Mouse (Mus musculus): Measurements from ENCODE around the gene Anks4b.

The Anks4b gene

DNA sequence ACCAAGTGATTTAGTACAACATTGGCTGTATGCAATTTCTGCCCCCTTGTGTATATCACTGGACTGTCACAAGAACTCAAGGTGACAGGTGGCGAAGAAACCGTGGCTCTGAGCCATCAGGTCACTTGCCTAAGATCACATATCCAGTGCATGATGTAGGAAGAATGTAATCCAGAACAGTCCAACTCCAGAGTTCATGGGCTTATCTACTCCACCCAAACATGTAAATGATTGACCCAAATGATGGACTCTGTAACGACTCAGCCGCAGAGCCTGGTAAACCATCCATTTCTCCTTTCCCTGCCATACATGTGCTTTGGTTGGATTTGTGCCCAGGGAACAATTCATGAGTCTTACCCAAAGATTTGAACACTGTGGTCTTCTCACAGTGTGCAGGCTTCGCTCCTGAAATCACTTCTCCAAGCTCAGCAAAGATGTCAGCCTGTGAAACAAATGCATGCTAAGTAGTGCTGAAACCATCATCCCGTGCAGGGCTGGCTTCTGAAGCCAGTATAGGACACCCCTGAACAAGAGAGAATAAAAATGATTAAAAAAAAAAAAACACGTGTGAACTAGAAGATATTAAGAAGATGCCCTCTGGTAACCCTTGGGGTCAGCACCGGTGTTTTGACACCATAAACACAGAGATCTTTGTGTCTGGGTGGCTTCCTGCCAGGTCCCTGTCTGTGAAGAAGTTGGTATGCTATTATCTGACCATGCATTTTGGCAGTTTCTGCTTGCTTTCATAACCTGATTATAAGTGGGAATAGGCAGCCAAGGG is 15.9 kb downstream of the Anks4b start:
- peak; percentile 76 to 88 for DNase-seq

DNA sequence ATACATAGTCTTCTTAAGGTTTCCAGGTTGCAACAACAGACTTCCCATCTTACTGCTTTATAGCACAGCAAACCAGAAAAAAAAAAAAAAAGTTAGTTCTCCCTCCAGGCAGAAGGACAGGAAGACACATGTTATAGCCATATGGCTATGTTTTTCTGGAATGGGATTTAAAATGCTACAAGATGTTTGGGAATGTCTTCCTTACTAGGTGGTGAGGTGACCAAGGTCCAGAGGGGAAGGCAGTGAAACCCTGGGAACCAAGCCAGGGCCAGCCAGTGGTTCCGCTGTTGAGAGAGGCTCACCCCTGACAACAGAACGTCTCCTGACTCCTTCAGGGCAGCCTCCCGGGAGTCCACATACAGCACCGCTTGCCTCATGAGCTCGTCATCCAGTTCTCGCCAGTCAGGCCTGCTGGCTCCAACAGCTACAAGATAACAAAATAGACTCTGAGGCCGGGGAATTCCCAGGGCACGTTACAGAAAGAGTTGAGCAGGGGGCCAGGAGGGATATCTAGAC is 16.6 kb downstream of the Anks4b start:
- peak; percentile 86 to 88 for DNase-seq

DNA sequence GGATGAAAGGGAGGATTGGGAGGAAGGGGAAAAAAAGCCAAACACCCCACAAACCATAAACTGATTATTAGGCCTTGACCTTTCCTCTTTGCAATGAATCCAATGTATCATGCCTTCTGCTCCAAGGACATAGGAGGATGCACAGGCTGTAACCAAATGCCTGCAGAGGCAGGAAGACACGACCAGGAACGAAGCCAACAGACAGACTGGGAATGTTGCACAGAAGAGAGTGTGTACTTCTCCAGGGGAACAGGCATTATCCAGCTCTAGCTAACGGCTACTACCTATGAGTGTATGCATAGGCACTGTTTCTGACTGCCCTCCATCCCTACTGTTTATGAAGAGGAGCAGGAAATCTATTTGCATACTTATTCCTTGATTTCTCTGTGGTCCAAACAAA is 18.5 kb downstream of the Anks4b start:
- no peak for DNase-seq

DNA sequence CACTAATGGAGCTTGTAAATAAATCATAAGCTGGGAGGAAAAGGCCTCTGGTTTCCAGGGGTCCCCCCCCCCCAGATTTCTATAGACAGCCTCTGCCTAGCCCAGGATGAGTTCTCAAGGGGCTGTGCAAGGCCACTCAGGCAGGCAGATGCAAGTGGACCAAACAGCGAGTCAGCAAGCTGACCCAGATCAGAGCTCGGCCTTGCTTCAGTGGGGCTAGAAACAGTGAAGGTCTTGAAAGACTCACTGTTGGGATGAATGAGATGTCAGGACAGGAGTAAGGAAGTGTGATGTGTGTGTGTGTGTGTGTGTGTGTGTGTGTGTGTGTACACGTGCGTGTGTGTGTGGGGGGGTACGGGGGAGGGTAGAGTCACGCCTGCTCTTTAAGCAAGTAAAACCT is 19.2 kb downstream of the Anks4b start:
- no peak for DNase-seq

DNA sequence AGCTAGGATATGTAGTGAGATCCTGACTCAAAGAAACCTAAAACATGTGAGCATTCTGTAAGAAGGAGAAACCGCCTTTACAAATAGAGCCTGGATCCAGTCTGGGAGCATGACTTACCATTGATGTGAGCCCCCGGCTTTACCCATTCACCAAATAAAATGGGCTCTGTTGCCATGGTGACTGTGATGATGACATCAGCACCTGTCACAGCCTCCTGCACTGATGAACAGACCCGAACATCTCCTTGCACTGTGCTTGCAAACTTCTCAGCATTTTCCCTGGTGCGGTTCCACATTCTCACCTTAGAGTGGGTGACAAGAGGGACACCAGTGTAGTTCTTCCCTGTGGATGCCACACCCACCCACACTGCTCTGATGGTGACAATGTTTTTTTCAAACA is 21.5 kb downstream of the Anks4b start:
- no peak for DNase-seq

DNA sequence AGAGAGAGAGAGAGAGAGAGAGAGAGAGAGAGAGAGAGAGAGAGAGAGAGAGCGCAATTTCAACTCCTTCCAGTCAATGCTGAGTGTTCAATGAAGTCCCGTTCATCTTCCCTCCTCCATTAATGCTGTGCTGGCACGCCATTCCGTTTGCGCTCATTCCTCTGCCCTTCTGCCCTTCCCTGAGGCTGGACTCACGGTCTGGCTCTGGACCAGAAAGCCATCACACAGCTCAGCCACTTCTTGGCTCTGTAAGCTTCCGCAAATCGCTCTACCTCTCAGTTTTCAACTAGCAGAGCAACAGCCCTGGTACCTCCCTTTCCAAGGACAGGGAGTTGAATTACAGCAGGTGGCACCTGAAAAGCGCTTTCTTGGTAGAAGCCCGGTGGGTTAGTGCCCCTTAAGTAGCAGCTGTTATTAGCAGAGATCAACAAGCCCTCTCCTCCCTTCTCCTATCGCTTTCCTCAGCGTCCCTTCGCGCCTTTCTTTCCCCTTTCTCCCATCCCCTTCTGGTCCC is 27.6 kb downstream of the Anks4b start:
- peak; percentile 78 for DNase-seq

DNA sequence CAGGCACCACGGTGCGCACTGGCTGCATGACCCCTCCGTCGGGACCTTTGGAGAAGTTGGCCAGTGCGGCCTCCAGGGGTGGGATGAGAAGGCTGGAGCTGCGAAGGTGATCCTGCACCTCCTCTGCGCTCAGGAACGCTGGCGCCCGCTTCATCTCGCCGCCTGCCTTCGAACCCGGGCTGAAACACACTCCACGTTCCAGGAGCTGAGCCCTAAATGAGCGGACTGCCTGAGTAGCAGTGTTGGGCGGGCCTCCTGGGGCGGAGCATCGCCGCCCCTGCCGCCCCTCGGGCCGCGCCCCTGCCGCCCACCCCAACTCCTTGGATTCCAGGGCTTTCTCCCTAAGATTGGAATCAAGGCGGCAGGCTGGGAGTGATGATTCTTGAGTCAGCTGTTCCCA is 28.1 kb downstream of the Anks4b start, which contains the start of gene Crym:
Crym (minus strand) TSS at position 341 of the 400 bp plus-strand sequence.
- peak in 1 of 2 experiments; percentile 20 for DNase-seq

DNA sequence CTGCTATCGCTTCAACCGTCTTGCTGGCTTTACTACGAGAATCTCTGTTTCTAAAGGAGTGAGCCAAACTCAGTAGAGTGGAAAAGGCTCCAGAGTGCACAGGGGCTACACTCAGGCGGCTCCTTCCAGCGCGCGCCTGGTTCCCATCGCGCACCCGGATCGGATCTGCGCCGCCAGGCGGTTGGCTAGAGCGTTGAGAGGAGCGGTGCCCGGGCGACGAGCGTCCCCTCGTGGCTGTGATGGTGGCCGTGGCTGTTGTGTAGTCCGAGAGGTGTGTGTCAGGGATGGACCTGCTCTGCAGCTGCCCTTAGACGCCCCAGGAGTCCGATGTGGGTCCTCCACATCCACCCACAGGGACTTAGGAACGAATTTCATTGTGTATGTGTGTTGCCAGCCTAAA is 30.1 kb downstream of the Anks4b start, which contains the start of gene Abca14:
Abca14 (plus strand) TSS at position 173 of the 400 bp plus-strand sequence.
- peak; percentile 78 to 93 for DNase-seq

DNA sequence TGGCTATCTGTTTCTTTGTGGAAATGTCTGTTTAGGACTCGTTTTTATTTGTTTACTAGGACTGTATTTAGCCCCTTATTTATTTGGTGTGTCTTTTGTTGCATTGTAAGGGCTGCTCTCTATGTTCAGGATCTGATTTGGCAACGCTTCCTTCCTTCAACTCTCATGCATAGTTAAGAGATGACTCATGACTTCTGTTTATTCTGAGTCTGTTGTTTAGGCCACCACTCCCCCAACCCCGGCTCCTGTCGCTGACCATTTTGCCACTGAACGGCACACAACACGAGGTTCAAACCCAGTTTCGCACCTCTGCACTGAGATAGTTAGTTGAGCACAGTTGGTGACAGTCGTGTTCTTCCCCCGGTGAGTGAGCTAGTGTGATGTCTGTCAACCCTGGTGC is 32.3 kb downstream of the Anks4b start:
- DNase-seq, result no peak

DNA sequence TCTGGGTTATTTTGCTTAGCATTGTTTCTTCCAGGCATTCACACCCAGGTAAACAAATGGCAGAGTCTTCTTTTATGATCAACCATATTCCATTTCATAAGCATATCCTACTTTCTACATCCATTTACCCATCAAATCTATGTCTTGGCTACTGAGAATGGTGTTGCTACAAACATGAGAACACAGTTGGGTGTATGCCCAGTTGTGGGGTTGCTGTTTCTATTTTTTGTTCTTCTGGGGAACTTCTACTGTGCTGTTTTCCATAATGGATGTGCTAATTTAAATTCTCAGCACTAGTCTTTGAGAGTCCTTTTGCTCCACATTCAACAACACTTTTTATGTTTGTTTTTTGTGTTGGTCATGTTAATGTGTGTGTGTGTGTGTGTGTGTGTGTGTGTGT is 54.9 kb downstream of the Anks4b start:
- no peak for DNase-seq

Measured in kidney, adult 8-10 months (tissue).